Mouse (Mus musculus) intestine, embryonic 15.5 days (tissue): ENCODE results near the gene Get4. TPM values are rescaled to one million over a fixed set of nuclear protein-coding genes. Genes with fewer than 3 reads are reported as not detected.

Experiments
- ATAC-seq: fragments of 200-750 bp; cut with Nextera tagmentation; 2 replicates; pipeline ENCODE4 v1.8.0; 2017; ENCODE audit warnings: moderate TSS enrichment, moderate library complexity
- H3K27ac ChIP-seq: fragments of 300-500 bp; sonication (generic); 2 replicates; pipeline ENCODE4 v1.5.1; 2015; ENCODE audit warnings: mild to moderate bottlenecking, inconsistent platforms
- H3K27me3 ChIP-seq: fragments of 300-500 bp; sonication (generic); replicated peaks from 2 replicates; pipeline ENCODE4 v1.6.1; 2015; ENCODE audit warnings: inconsistent platforms
- H3K36me3 ChIP-seq: fragments of 300-500 bp; sonication (generic); 2 replicates; pipeline ENCODE4 v1.6.1; 2015; ENCODE audit warnings: inconsistent platforms
- H3K4me1 ChIP-seq: fragments of 300-500 bp; sonication (generic); replicated peaks from 2 replicates; pipeline ENCODE4 v1.6.1; 2015; ENCODE audit warnings: inconsistent platforms
- H3K4me2 ChIP-seq: fragments of 300-500 bp; sonication (generic); replicated peaks from 2 replicates; pipeline ENCODE4 v1.6.1; 2015; ENCODE audit warnings: mild to moderate bottlenecking, inconsistent platforms
- H3K4me3 ChIP-seq: fragments of 300-500 bp; sonication (generic); replicated peaks from 2 replicates; pipeline ENCODE4 v1.5.1; 2015; ENCODE audit warnings: inconsistent platforms
- H3K9ac ChIP-seq: fragments of 300-500 bp; sonication (generic); 2 replicates; pipeline ENCODE4 v1.6.1; 2015; ENCODE audit warnings: inconsistent platforms
- H3K9me3 ChIP-seq: fragments of 300-500 bp; sonication (generic); 2 replicates; pipeline ENCODE4 v1.6.1; 2016; ENCODE audit warnings: inconsistent platforms
- WGBS: fragments of 180-500 bp; shearing (Covaris S2); methylation state at CpG from one replicate; pipeline ENCODE4 v1.1.7; 2015; 5-methylcytosine and 5-hydroxymethylcytosine counted together
- polyA plus RNA-seq: library from polyadenylated mRNA; unstranded; fragments of >200 nt; fragmentation: Nextera tagmentation; extraction: Ambion mirVana; gene quantifications from 2 replicates; pipeline ENCODE4 v1.2.1, GENCODE M21; 2015

Get4 gene
- polyA plus RNA-seq, 1 experiment from 2014 or later: 147 TPM

GRCm38 (mm10) chr5:139314941-139315642 lies 63.0 kb downstream of the Get4 start:
- Histone ChIP-seq H3K4me1 (peaks cover 19% of the 10 kb centered on the region; the same call in 1 of the 2 replicates), H3K36me3 (no peaks in the 10 kb centered on the region), H3K4me3 (no peak overlapping the region), H3K9ac (no peak overlapping the region), H3K9me3 (no peaks in the 10 kb centered on the region), H3K4me2 (no peak overlapping the region), H3K27ac (no peak overlapping the region), H3K27me3 (no peaks in the 10 kb centered on the region)
- no peak for ATAC-seq
- WGBS: 74% methylated on average over 12 of the region's 12 CpGs

GRCm38 (mm10) chr5:139316982-139317675 lies 65.0 kb downstream of the Get4 start:
- no peaks in the 10 kb centered on the region for H3K9me3 ChIP-seq
- H3K27me3 ChIP-seq: no peaks in the 10 kb centered on the region
- H3K36me3 ChIP-seq: no peaks in the 10 kb centered on the region
- no peak overlapping the region for H3K4me3 ChIP-seq
- peak; percentile 94 for ATAC-seq
- peaks cover 19% of the 10 kb centered on the region; the same call in 1 of the 2 replicates for H3K4me1 ChIP-seq
- peak overlapping the region; percentile 83 for H3K27ac ChIP-seq
- H3K4me2 ChIP-seq: peak overlapping the region; percentile 19; the same call in 1 of the 2 replicates
- 61% methylated on average over 6 of the region's 6 CpGs for WGBS
- H3K9ac ChIP-seq: no peak overlapping the region

DNA sequence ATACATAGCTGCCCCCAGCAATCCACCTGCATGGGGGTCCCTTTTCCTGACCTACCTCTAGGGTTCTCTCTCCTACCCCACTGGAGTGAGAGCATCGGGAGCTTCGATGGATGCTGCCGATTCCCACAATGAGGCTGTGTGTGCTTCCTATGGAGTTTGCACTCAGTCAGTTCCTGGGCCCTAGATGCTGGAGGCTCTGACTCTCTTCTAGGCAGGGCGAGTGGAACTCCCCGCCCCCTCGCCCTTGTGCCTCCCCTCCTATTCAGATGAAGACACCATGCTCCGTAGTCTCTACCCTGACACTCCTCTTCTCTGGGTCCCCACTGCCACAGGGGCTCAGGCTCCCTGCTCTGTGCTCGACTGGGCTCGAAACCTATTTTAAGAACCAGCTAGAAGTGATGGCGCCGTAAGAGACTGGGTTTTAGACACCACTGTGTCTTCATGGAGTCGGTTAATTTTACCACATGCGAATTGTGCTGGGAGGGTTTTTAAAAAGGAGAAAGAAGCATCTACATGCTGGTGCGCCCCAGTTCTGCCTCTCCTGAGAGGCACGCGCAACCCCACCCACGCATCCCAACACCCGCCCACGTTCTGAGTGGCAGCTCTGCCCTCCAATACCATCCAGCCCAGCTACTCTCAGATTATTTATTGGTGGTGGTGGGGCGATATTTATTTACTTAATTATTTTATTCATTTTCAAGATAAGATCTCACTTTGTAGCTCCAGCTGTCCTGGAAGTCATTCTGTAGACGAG lies 65.8 kb downstream of the Get4 start:
- peak; percentile 27 for ATAC-seq
- Histone ChIP-seq H3K27me3 (no peaks in the 10 kb centered on the region), H3K27ac (peak overlapping the region; percentile 83), H3K9ac (no peak overlapping the region), H3K9me3 (no peaks in the 10 kb centered on the region), H3K36me3 (no peaks in the 10 kb centered on the region), H3K4me3 (no peak overlapping the region), H3K4me1 (peaks cover 19% of the 10 kb centered on the region; the same call in 1 of the 2 replicates), H3K4me2 (peak overlapping the region; percentile 19; the same call in 1 of the 2 replicates)
- WGBS: 65% methylated on average over 21 of the region's 21 CpGs

Other genes with a start within 250 kb of the Get4 start
- gene Prkar1b, start 102.3 kb upstream of the Get4 start, polyA plus RNA-seq: 25.3 and 26.1 TPM in 2 replicates
- 7.0 and 7.5 TPM in 2 replicates for gene Dnaaf5, start 102.1 kb upstream of the Get4 start, polyA plus RNA-seq
- 39.8 and 41.2 TPM in 2 replicates for gene Sun1, start 51.7 kb upstream of the Get4 start, polyA plus RNA-seq
- 20.1 and 20.5 TPM in 2 replicates for gene Adap1, start 73.3 kb downstream of the Get4 start, polyA plus RNA-seq
- gene Cox19, start 99.1 kb downstream of the Get4 start, polyA plus RNA-seq: 162 and 168 TPM in 2 replicates
- gene Cyp2w1, start 100.3 kb downstream of the Get4 start, polyA plus RNA-seq: 23.5 and 25.8 TPM in 2 replicates
- 2.2 and 2.7 TPM in 2 replicates for gene Gpr146, start 125.4 kb downstream of the Get4 start, polyA plus RNA-seq
- 0.81 and 0.85 TPM in 2 replicates for gene C130050O18Rik, start 153.0 kb downstream of the Get4 start, polyA plus RNA-seq
- 2.1 TPM in 2 replicates for gene Gper1, start 170.8 kb downstream of the Get4 start, polyA plus RNA-seq
- 31.8 and 38.4 TPM in 2 replicates for gene 3110082I17Rik, start 208.2 kb downstream of the Get4 start, polyA plus RNA-seq
- gene Zfand2a, start 232.2 kb downstream of the Get4 start, polyA plus RNA-seq: 6.0 and 7.0 TPM in 2 replicates